Mouse (Mus musculus): ENCODE measurements around the gene Cetn4. TPM values are rescaled to one million over a fixed set of nuclear protein-coding genes. Genes with fewer than 3 reads are reported as not detected.

Cetn4 gene
- polyA plus RNA-seq (2015; fragmentation: Nextera tagmentation; extraction: Ambion mirVana) = 1.1 and 1.9 TPM in 2 replicates

DNA sequence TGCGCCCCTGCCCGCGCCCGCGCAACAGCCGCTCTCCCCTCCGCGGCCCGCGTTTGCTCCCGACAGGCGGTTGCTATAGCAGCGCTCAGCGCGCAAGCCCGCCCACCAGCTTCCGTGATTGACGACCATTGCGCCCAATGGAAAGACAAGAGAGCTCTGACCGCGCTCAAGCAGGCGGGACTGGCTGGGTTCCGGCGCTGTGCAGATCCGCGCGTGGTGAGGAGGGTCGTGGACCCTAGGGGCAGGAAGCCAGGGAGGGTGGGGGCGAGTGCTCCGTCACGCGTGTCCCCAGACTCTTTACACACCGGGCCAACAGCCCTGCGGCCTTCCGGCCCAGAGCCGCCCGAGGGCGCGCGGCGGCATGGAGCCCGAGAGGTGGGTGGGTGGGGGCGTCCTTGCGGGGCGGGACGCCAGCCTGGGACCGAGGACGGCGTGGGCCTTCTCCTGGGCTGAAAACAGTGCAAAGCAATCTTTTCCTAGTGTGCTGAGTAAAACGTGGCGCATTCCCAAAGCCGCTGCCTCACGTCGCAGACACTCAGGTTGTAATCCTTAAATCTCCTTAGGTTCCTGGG lies at the start of gene Cetn4, which contains the start of gene Bbs12:
Gene Cetn4 (minus strand): TSS at position 339 of the 572 bp plus-strand sequence.
Gene Bbs12 (plus strand): TSS at position 185 of the 572 bp plus-strand sequence.
- Histone ChIP-seq H3K9ac (ENCODE audit: low read depth, low read length) (peak within 1 kb of the TSS; percentile 90), H3K4me1 (ENCODE audit: control insufficient read depth, insufficient read depth, low read length) (peaks cover 7% of the 10 kb centered on the region), H3K9me3 (ENCODE audit: control insufficient read depth, low read length) (no peaks in the 10 kb centered on the region), H3K4me2 (ENCODE audit: low read depth, low read length) (peak within 1 kb of the TSS; percentile 80), H3K36me3 (ENCODE audit: control insufficient read depth, insufficient read depth, low read length) (no peaks in the 10 kb centered on the region), H3K4me3 (ENCODE audit: low read length) (peak within 1 kb of the TSS; percentile 89), H3K27me3 (replicated peaks; ENCODE audit: control insufficient read depth, insufficient read depth, low read length) (no peaks in the 10 kb centered on the region), H3K27ac (ENCODE audit: low read length) (peak within 1 kb of the TSS; percentile 70)
- ATAC-seq = peak; percentile 100
- under 1% methylated on average over 54 of the region's 54 CpGs for WGBS

DNA sequence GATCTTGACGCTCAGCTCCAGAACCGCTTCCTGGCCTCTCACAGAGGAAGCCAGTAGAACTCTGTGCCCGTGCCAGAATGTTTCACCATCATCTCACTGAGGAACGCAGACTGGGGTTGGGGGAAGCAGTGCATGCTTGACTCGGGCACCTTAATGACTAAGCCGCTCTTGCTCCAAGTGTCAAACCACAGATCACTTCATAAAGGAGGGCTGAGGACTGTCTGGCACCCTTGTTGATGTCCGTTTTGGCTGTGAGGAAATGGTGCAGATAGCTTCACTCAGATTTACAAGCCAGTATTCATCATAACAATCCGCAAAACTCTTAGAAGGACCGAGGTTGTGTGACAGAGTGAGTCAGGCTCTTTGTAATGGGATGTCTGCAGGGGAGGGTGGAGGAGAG lies 48.2 kb upstream of the Cetn4 start:
- Histone ChIP-seq H3K4me1 (ENCODE audit: control insufficient read depth, insufficient read depth, low read length) (0 out of 2 replicates have a peak, but pooled peaks cover 3% of the 10 kb centered on the region), H3K27me3 (replicated peaks; ENCODE audit: control insufficient read depth, insufficient read depth, low read length) (no peaks in the 10 kb centered on the region), H3K4me2 (ENCODE audit: low read depth, low read length) (no peak overlapping the region), H3K4me3 (ENCODE audit: low read length) (no peak overlapping the region), H3K36me3 (ENCODE audit: control insufficient read depth, insufficient read depth, low read length) (no peaks in the 10 kb centered on the region), H3K9me3 (ENCODE audit: control insufficient read depth, low read length) (no peaks in the 10 kb centered on the region), H3K9ac (ENCODE audit: low read depth, low read length) (no peak overlapping the region), H3K27ac (ENCODE audit: low read length) (no peak overlapping the region; the same call in 1 of the 2 replicates)
- ATAC-seq = no peak
- WGBS = 67% methylated on average over 9 of the region's 9 CpGs

DNA sequence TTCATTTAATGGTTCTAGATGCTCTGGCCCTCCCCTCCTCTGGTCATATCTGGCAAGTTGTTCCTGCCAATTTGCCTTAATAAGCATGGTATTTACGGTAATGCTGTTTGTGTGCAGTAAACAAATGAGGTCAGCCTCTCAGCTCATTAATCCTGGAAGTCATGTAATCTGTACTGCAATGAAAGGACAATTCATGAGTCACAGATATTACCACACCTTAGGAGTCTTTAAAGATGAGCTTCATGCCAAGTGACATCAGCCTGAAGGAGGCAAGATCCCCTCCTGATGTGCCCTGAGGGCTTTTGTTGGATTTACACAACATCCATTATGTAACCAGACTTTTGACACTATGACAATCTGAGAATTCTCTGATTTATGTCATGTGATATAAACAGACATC lies 42.2 kb upstream of the Cetn4 start:
- H3K27me3 ChIP-seq (replicated peaks; ENCODE audit: control insufficient read depth, insufficient read depth, low read length) = 0 out of 2 replicates have a peak, but pooled peaks cover 2% of the 10 kb centered on the region
- ATAC-seq = no peak
- no peak overlapping the region for H3K4me3 ChIP-seq (ENCODE audit: low read length)
- H3K9me3 ChIP-seq (ENCODE audit: control insufficient read depth, low read length) = no peaks in the 10 kb centered on the region
- no peak overlapping the region for H3K4me2 ChIP-seq (ENCODE audit: low read depth, low read length)
- H3K4me1 ChIP-seq (ENCODE audit: control insufficient read depth, insufficient read depth, low read length) = no peaks in the 10 kb centered on the region
- H3K27ac ChIP-seq (ENCODE audit: low read length) = no peak overlapping the region
- no peak overlapping the region for H3K9ac ChIP-seq (ENCODE audit: low read depth, low read length)
- H3K36me3 ChIP-seq (ENCODE audit: control insufficient read depth, insufficient read depth, low read length) = no peaks in the 10 kb centered on the region
- WGBS = 73% methylated on average over 1 of the region's 1 CpGs

DNA sequence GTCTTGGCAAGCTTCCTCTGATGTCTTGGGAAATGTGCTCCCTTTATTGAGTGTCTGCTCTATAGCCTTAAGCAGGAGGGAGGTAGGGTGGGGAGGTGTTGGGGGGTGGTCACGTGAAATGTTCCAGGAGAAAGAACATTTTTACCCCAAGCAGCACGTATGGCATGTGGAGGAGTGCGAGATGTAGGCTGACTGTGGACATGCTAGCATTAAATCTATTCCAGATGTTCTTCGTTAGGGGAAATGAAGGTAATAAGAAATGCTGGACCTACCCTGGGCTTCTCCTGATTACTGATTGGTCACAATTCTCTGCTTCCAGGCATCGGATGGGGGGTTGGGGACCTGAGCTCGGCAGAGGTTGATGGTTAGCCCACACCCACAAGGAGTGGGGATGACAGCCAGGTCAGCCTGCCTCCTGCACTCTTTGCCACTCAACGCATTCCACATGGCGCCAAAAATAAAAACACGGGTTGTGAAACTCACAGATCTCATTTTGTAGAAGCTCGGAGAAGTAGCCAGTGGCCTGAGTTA lies 41.5 kb upstream of the Cetn4 start:
- Histone ChIP-seq H3K4me2 (ENCODE audit: low read depth, low read length) (no peak overlapping the region), H3K27ac (ENCODE audit: low read length) (no peak overlapping the region), H3K4me3 (ENCODE audit: low read length) (no peak overlapping the region), H3K9ac (ENCODE audit: low read depth, low read length) (no peak overlapping the region), H3K9me3 (ENCODE audit: control insufficient read depth, low read length) (no peaks in the 10 kb centered on the region), H3K4me1 (ENCODE audit: control insufficient read depth, insufficient read depth, low read length) (peaks cover under 1% of the 10 kb centered on the region; the same call in 1 of the 2 replicates), H3K27me3 (replicated peaks; ENCODE audit: control insufficient read depth, insufficient read depth, low read length) (peaks cover 5% of the 10 kb centered on the region; the same call in 1 of the 2 replicates), H3K36me3 (ENCODE audit: control insufficient read depth, insufficient read depth, low read length) (no peaks in the 10 kb centered on the region)
- 81% methylated on average over 10 of the region's 10 CpGs for WGBS
- ATAC-seq = no peak

DNA sequence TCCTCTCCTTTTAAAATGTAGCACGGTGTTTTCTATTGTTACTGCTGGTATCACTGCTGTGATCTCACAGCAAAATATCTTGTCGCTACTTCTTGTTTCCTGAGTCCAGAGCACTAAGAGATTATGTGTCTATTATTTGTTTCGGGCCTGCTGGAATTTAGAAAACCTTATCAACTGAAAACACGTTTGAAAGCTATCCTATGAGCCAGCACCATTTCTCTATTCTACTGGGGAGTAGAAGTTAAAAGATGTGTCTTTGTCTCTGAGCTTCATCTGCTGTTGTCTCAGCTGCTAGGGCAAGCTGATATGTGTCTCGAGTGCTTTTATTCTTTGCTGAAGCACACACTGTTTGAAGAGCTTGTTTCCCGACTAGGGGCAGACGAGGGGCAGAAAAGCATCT lies 37.9 kb upstream of the Cetn4 start:
- no peak overlapping the region for H3K9ac ChIP-seq (ENCODE audit: low read depth, low read length)
- H3K4me3 ChIP-seq (ENCODE audit: low read length) = no peak overlapping the region
- peaks cover 19% of the 10 kb centered on the region; the same call in 1 of the 2 replicates for H3K27me3 ChIP-seq (replicated peaks; ENCODE audit: control insufficient read depth, insufficient read depth, low read length)
- no peak overlapping the region for H3K27ac ChIP-seq (ENCODE audit: low read length)
- no peaks in the 10 kb centered on the region for H3K9me3 ChIP-seq (ENCODE audit: control insufficient read depth, low read length)
- no peak for ATAC-seq
- no peaks in the 10 kb centered on the region for H3K36me3 ChIP-seq (ENCODE audit: control insufficient read depth, insufficient read depth, low read length)
- 68% methylated on average over 7 of the region's 7 CpGs for WGBS
- H3K4me2 ChIP-seq (ENCODE audit: low read depth, low read length) = no peak overlapping the region
- H3K4me1 ChIP-seq (ENCODE audit: control insufficient read depth, insufficient read depth, low read length) = peaks cover 12% of the 10 kb centered on the region

DNA sequence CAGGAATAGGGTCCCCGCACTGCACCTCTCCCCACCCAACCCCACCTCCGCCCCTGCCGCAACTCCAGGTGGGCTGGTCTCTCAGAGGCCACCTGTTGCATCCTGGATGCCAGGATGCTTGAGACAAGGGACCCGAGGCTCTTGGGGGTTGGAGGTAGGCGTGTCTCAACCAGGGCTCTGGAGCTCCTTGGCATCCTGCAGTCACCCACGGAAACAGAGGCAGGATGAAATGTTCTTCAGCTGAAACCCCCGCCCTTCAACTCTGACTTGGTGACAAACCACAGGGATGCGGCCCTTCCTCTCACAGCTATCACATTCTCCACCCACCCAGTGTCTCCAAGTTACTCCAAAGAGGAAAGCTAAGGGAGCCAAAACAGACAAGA lies 36.6 kb upstream of the Cetn4 start:
- Histone ChIP-seq H3K36me3 (ENCODE audit: control insufficient read depth, insufficient read depth, low read length) (no peaks in the 10 kb centered on the region), H3K9me3 (ENCODE audit: control insufficient read depth, low read length) (no peaks in the 10 kb centered on the region), H3K27ac (ENCODE audit: low read length) (no peak overlapping the region), H3K4me3 (ENCODE audit: low read length) (peak overlapping the region; percentile 72), H3K4me2 (ENCODE audit: low read depth, low read length) (peak overlapping the region; percentile 97), H3K4me1 (ENCODE audit: control insufficient read depth, insufficient read depth, low read length) (peaks cover 12% of the 10 kb centered on the region), H3K27me3 (replicated peaks; ENCODE audit: control insufficient read depth, insufficient read depth, low read length) (peaks cover 19% of the 10 kb centered on the region; the same call in 1 of the 2 replicates), H3K9ac (ENCODE audit: low read depth, low read length) (peak overlapping the region; percentile 79)
- no peak for ATAC-seq
- 13% methylated on average over 8 of the region's 8 CpGs for WGBS

DNA sequence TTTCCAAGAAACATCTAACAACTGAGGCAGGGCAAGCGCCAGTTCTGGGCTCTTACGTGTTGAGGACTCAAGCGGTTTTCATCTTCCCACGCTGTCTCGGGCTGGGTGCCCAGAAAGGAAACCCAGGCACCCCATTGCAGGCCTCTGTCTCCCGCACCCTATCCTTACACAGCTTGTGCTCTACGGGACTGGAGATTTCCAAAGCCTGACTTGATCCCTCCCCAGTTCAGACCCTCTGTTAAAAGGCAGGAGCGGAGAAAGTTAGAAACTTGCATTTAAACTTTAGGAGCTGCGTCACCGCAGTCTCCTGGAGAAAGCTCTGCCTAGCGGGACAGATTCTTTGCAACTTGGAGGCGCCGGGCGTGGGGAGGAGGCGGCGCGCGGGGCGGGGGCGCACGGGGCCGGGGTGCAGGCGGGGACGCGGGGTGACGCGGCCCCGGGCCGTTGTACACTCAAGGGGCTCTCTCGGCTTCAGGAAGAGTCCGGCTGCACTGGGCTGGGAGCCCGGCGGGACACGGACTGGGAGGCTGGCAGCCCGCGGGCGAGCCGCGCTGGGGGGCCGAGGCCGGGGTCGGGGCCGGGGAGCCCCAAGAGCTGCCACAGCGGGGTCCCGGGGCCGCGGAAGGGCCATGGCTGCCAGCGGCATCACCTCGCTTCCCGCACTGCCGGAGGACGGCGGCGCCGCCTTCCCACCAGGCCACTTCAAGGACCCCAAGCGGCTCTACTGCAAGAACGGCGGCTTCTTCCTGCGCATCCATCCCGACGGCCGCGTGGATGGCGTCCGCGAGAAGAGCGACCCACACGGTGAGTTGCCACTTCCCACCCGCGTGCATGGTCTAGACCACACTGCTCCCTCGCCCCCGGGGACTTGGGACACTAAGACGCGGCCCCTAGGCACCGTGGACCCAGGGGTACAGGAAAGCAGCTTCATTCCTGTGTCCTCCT lies 36.0 kb upstream of the Cetn4 start, which contains the start of gene Fgf2:
Gene Fgf2 (plus strand): TSS at position 126 of the 945 bp plus-strand sequence.
- H3K9ac ChIP-seq (ENCODE audit: low read depth, low read length) = peak within 1 kb of the TSS; percentile 79
- H3K4me1 ChIP-seq (ENCODE audit: control insufficient read depth, insufficient read depth, low read length) = peaks cover 12% of the 10 kb centered on the region
- peak within 1 kb of the TSS; percentile 97 for H3K4me2 ChIP-seq (ENCODE audit: low read depth, low read length)
- peak; percentile 76 for ATAC-seq
- H3K36me3 ChIP-seq (ENCODE audit: control insufficient read depth, insufficient read depth, low read length) = no peaks in the 10 kb centered on the region
- H3K27ac ChIP-seq (ENCODE audit: low read length) = no peak within 1 kb of the TSS
- WGBS = 1% methylated on average over 74 of the region's 75 CpGs
- H3K4me3 ChIP-seq (ENCODE audit: low read length) = peak within 1 kb of the TSS; percentile 72
- no peaks in the 10 kb centered on the region for H3K9me3 ChIP-seq (ENCODE audit: control insufficient read depth, low read length)
- peaks cover 19% of the 10 kb centered on the region; the same call in 1 of the 2 replicates for H3K27me3 ChIP-seq (replicated peaks; ENCODE audit: control insufficient read depth, insufficient read depth, low read length)

DNA sequence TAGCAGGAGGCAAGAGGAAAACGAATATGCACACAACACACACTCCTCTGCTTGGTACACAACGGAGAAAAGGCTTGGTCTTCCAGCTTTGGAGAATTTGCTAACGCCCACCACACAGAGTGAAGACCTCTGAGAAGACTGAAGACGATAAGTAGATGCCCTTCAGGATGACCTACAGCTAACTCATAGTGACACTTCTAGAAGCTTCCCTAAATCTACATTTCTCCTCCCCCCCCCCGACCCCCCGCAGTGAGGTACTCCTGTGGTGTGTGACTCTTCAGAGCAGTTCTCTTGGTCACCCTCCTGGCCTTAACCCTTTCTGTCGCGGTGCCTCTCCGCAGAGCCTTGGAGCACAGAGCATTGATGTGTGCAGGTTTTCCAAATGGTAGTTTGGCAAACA lies 35.2 kb upstream of the Cetn4 start:
- Histone ChIP-seq H3K4me3 (ENCODE audit: low read length) (peak overlapping the region; percentile 72), H3K36me3 (ENCODE audit: control insufficient read depth, insufficient read depth, low read length) (no peaks in the 10 kb centered on the region), H3K27ac (ENCODE audit: low read length) (no peak overlapping the region), H3K9me3 (ENCODE audit: control insufficient read depth, low read length) (no peaks in the 10 kb centered on the region), H3K27me3 (replicated peaks; ENCODE audit: control insufficient read depth, insufficient read depth, low read length) (peaks cover 19% of the 10 kb centered on the region; the same call in 1 of the 2 replicates), H3K9ac (ENCODE audit: low read depth, low read length) (peak overlapping the region; percentile 79; the same call in 1 of the 2 replicates), H3K4me1 (ENCODE audit: control insufficient read depth, insufficient read depth, low read length) (peaks cover 12% of the 10 kb centered on the region), H3K4me2 (ENCODE audit: low read depth, low read length) (peak overlapping the region; percentile 97)
- 36% methylated on average over 9 of the region's 9 CpGs for WGBS
- peak; percentile 8; the same call in 1 of the 2 replicates for ATAC-seq

DNA sequence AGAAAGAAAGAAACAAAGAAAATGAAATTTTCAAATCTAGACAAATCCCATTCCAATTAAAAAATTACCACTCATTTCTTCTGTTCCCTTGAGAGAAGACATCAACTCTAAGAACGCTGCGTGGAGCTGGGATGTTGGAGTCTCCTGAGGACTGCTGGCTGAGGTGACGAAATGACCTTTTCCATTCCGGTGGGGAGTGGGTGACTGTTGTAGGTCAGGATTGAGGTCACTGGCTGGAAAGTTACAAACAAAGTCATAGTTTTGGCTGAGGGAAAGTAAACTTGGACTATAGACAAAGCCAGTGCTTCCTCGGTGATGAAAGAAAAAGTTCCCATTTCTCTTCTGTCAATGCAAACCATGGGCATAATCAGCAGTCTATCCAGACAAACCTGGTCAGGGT lies 30.3 kb upstream of the Cetn4 start:
- WGBS = 53% methylated on average over 5 of the region's 5 CpGs
- ATAC-seq = no peak

More for the DNA sequence above, 30.3 kb upstream of the Cetn4 start:
- H3K27me3 ChIP-seq (replicated peaks; ENCODE audit: control insufficient read depth, insufficient read depth, low read length) = 0 out of 2 replicates have a peak, but pooled peaks cover 3% of the 10 kb centered on the region
- H3K9ac ChIP-seq (ENCODE audit: low read depth, low read length) = no peak overlapping the region
- no peak overlapping the region for H3K4me3 ChIP-seq (ENCODE audit: low read length)
- H3K9me3 ChIP-seq (ENCODE audit: control insufficient read depth, low read length) = no peaks in the 10 kb centered on the region
- no peak overlapping the region for H3K27ac ChIP-seq (ENCODE audit: low read length)
- H3K36me3 ChIP-seq (ENCODE audit: control insufficient read depth, insufficient read depth, low read length) = no peaks in the 10 kb centered on the region
- H3K4me2 ChIP-seq (ENCODE audit: low read depth, low read length) = no peak overlapping the region
- H3K4me1 ChIP-seq (ENCODE audit: control insufficient read depth, insufficient read depth, low read length) = peaks cover 4% of the 10 kb centered on the region; the same call in 1 of the 2 replicates
